Mouse (Mus musculus) limb, embryonic 13.5 days (tissue): ENCODE results near the gene Glis1. TPM values are rescaled to one million over a fixed set of nuclear protein-coding genes. Genes with fewer than 3 reads are reported as not detected.

Source experiments
- ATAC-seq: fragments of 200-750 bp; cut with Nextera tagmentation; 2 replicates; pipeline ENCODE4 v1.8.0; 2017; ENCODE audit warnings: low read depth, moderate number of reproducible peaks, moderate TSS enrichment; ENCODE audit not compliant: low FRiP score
- H3K27ac ChIP-seq: fragments of 300-500 bp; sonication (generic); 2 replicates; pipeline ENCODE4 v1.5.1; 2015; ENCODE audit warnings: inconsistent platforms, mild to moderate bottlenecking, moderate library complexity
- H3K27me3 ChIP-seq: fragments of 300-500 bp; sonication (generic); 2 replicates; pipeline ENCODE4 v1.6.1; 2015; ENCODE audit warnings: mild to moderate bottlenecking, inconsistent platforms
- H3K36me3 ChIP-seq: fragments of 300-500 bp; sonication (generic); 2 replicates; pipeline ENCODE4 v1.6.1; 2015; ENCODE audit warnings: inconsistent platforms, mild to moderate bottlenecking, moderate library complexity
- H3K4me1 ChIP-seq: fragments of 300-500 bp; sonication (generic); 2 replicates; pipeline ENCODE4 v1.6.1; 2015; ENCODE audit warnings: inconsistent platforms
- H3K4me2 ChIP-seq: fragments of 300-500 bp; sonication (generic); replicated peaks from 2 replicates; pipeline ENCODE4 v1.6.1; 2015; ENCODE audit warnings: inconsistent platforms, mild to moderate bottlenecking, moderate library complexity
- H3K4me3 ChIP-seq: fragments of 300-500 bp; sonication (generic); 2 replicates; pipeline ENCODE4 v1.5.1; 2015; ENCODE audit warnings: moderate library complexity, mild to moderate bottlenecking, inconsistent platforms
- H3K9ac ChIP-seq: fragments of 300-500 bp; sonication (generic); 2 replicates; pipeline ENCODE4 v1.6.1; 2015; ENCODE audit warnings: mild to moderate bottlenecking, inconsistent platforms
- H3K9me3 ChIP-seq: fragments of 300-500 bp; sonication (generic); 2 replicates; pipeline ENCODE4 v1.6.1; 2016; ENCODE audit warnings: inconsistent platforms
- WGBS: fragments of 180-500 bp; shearing (Covaris S2); methylation state at CpG from one replicate; pipeline ENCODE4 v1.1.7; 2015; 5-methylcytosine and 5-hydroxymethylcytosine counted together
- polyA plus RNA-seq: library from polyadenylated mRNA; unstranded; fragments of >200 nt; fragmentation: Nextera tagmentation; extraction: Ambion mirVana; gene quantifications from 2 replicates; pipeline ENCODE4 v1.2.1, GENCODE M21; 2015

Glis1 gene
- polyA plus RNA-seq, 1 experiment from 2014 or later, result 10.9 TPM

GRCm38 (mm10) chr4:107453141-107453984 lies 19.0 kb downstream of the Glis1 start:
- peaks cover 33% of the 10 kb centered on the region for H3K27me3 ChIP-seq
- H3K9me3 ChIP-seq, result no peaks in the 10 kb centered on the region
- H3K4me1 ChIP-seq, result peaks cover 37% of the 10 kb centered on the region
- 61% methylated on average over 16 of the region's 16 CpGs for WGBS
- H3K9ac ChIP-seq, result peak overlapping the region; percentile 31; the same call in 1 of the 2 replicates
- no peak overlapping the region for H3K27ac ChIP-seq
- ATAC-seq, result peak; percentile 20; the same call in 1 of the 2 replicates
- no peak overlapping the region for H3K4me2 ChIP-seq
- H3K4me3 ChIP-seq, result no peak overlapping the region
- no peaks in the 10 kb centered on the region for H3K36me3 ChIP-seq

- ATAC-seq, result peak; percentile 64
- peak overlapping the region; percentile 62 for H3K4me2 ChIP-seq
- no peaks in the 10 kb centered on the region for H3K36me3 ChIP-seq
- WGBS, result 14% methylated on average over 12 of the region's 12 CpGs
- H3K4me1 ChIP-seq, result peaks cover 60% of the 10 kb centered on the region
- peaks cover 51% of the 10 kb centered on the region for H3K27me3 ChIP-seq
- H3K9ac ChIP-seq, result peak overlapping the region; percentile 31; the same call in 1 of the 2 replicates
- H3K9me3 ChIP-seq, result no peaks in the 10 kb centered on the region
- peak overlapping the region; percentile 24 for H3K4me3 ChIP-seq
- H3K27ac ChIP-seq, result peak overlapping the region; percentile 44; the same call in 1 of the 2 replicates
Observed at GRCm38 (mm10) chr4:107457602-107458001, 23.2 kb downstream of the Glis1 start.

GRCm38 (mm10) chr4:107458907-107459306 lies 24.5 kb downstream of the Glis1 start:
- peaks cover 49% of the 10 kb centered on the region for H3K27me3 ChIP-seq
- no peak overlapping the region for H3K4me3 ChIP-seq
- no peak for ATAC-seq
- H3K9me3 ChIP-seq, result no peaks in the 10 kb centered on the region
- WGBS, result 77% methylated on average over 17 of the region's 17 CpGs
- no peak overlapping the region for H3K4me2 ChIP-seq
- no peak overlapping the region for H3K9ac ChIP-seq
- H3K4me1 ChIP-seq, result peaks cover 57% of the 10 kb centered on the region
- no peak overlapping the region for H3K27ac ChIP-seq
- no peaks in the 10 kb centered on the region for H3K36me3 ChIP-seq

GRCm38 (mm10) chr4:107459461-107459860 lies 25.1 kb downstream of the Glis1 start:
- WGBS, result 77% methylated on average over 2 of the region's 2 CpGs
- H3K4me3 ChIP-seq, result no peak overlapping the region
- H3K4me1 ChIP-seq, result peaks cover 63% of the 10 kb centered on the region
- peaks cover 54% of the 10 kb centered on the region for H3K27me3 ChIP-seq
- no peak for ATAC-seq
- H3K4me2 ChIP-seq, result no peak overlapping the region
- no peak overlapping the region for H3K27ac ChIP-seq
- H3K9me3 ChIP-seq, result no peaks in the 10 kb centered on the region
- H3K36me3 ChIP-seq, result no peaks in the 10 kb centered on the region
- H3K9ac ChIP-seq, result no peak overlapping the region

- Histone ChIP-seq H3K27ac (0 out of 2 replicates have a peak overlapping the region, but pooled peaks have one; percentile 33), H3K4me3 (no peak overlapping the region), H3K4me1 (peaks cover 63% of the 10 kb centered on the region), H3K9me3 (no peaks in the 10 kb centered on the region), H3K27me3 (peaks cover 57% of the 10 kb centered on the region), H3K4me2 (no peak overlapping the region), H3K36me3 (no peaks in the 10 kb centered on the region), H3K9ac (no peak overlapping the region)
- 22% methylated on average over 11 of the region's 11 CpGs for WGBS
- no peak for ATAC-seq
Observed at GRCm38 (mm10) chr4:107460468-107460867, 26.1 kb downstream of the Glis1 start.

- no peaks in the 10 kb centered on the region for H3K9me3 ChIP-seq
- peaks cover 45% of the 10 kb centered on the region for H3K4me1 ChIP-seq
- H3K9ac ChIP-seq, result no peak overlapping the region
- H3K4me3 ChIP-seq, result no peak overlapping the region
- no peak for ATAC-seq
- peaks cover 71% of the 10 kb centered on the region for H3K27me3 ChIP-seq
- no peak overlapping the region for H3K27ac ChIP-seq
- WGBS, result 74% methylated on average over 7 of the region's 7 CpGs
- no peak overlapping the region for H3K4me2 ChIP-seq
- no peaks in the 10 kb centered on the region for H3K36me3 ChIP-seq
Observed at GRCm38 (mm10) chr4:107467831-107468230, 33.4 kb downstream of the Glis1 start.

GRCm38 (mm10) chr4:107468264-107468663 lies 33.9 kb downstream of the Glis1 start:
- Histone ChIP-seq H3K27me3 (peaks cover 75% of the 10 kb centered on the region), H3K9ac (no peak overlapping the region), H3K36me3 (no peaks in the 10 kb centered on the region), H3K4me3 (no peak overlapping the region), H3K9me3 (no peaks in the 10 kb centered on the region), H3K27ac (no peak overlapping the region), H3K4me2 (no peak overlapping the region), H3K4me1 (peaks cover 45% of the 10 kb centered on the region)
- peak; percentile 25; the same call in 1 of the 2 replicates for ATAC-seq
- WGBS, result 41% methylated on average over 13 of the region's 13 CpGs

- Histone ChIP-seq H3K9ac (no peak overlapping the region), H3K4me2 (no peak overlapping the region), H3K27me3 (peaks cover 76% of the 10 kb centered on the region), H3K9me3 (no peaks in the 10 kb centered on the region), H3K4me1 (peaks cover 41% of the 10 kb centered on the region), H3K27ac (no peak overlapping the region), H3K4me3 (no peak overlapping the region), H3K36me3 (no peaks in the 10 kb centered on the region)
- 71% methylated on average over 11 of the region's 11 CpGs for WGBS
- no peak for ATAC-seq
Observed at GRCm38 (mm10) chr4:107468768-107469167, 34.4 kb downstream of the Glis1 start.

GRCm38 (mm10) chr4:107476266-107476665 lies 41.9 kb downstream of the Glis1 start:
- WGBS, result 44% methylated on average over 11 of the region's 11 CpGs

GRCm38 (mm10) chr4:107479015-107479414 lies 44.6 kb downstream of the Glis1 start:
- Histone ChIP-seq H3K4me3 (no peak overlapping the region), H3K4me1 (peaks cover 22% of the 10 kb centered on the region), H3K36me3 (no peaks in the 10 kb centered on the region), H3K27me3 (peaks cover 41% of the 10 kb centered on the region), H3K27ac (no peak overlapping the region), H3K4me2 (no peak overlapping the region), H3K9ac (no peak overlapping the region), H3K9me3 (peaks cover 9% of the 10 kb centered on the region; the same call in 1 of the 2 replicates)
- ATAC-seq, result no peak
- 59% methylated on average over 5 of the region's 5 CpGs for WGBS

More at GRCm38 (mm10) chr4:107476266-107476665, 41.9 kb downstream of the Glis1 start:
- ATAC-seq, result peak; percentile 52
- Histone ChIP-seq H3K4me2 (0 out of 2 replicates have a peak overlapping the region, but pooled peaks have one; percentile 9), H3K27ac (peak overlapping the region; percentile 33; the same call in 1 of the 2 replicates), H3K4me3 (no peak overlapping the region), H3K36me3 (no peaks in the 10 kb centered on the region), H3K9ac (no peak overlapping the region), H3K27me3 (peaks cover 67% of the 10 kb centered on the region), H3K4me1 (peaks cover 23% of the 10 kb centered on the region), H3K9me3 (0 out of 2 replicates have a peak, but pooled peaks cover 3% of the 10 kb centered on the region)

- no peaks in the 10 kb centered on the region for H3K36me3 ChIP-seq
- peaks cover 21% of the 10 kb centered on the region for H3K4me1 ChIP-seq
- peaks cover 9% of the 10 kb centered on the region; the same call in 1 of the 2 replicates for H3K9me3 ChIP-seq
- no peak overlapping the region for H3K4me3 ChIP-seq
- 68% methylated on average over 2 of the region's 2 CpGs for WGBS
- H3K27ac ChIP-seq, result no peak overlapping the region
- H3K9ac ChIP-seq, result no peak overlapping the region
- peaks cover 29% of the 10 kb centered on the region for H3K27me3 ChIP-seq
- H3K4me2 ChIP-seq, result no peak overlapping the region
- no peak for ATAC-seq
Observed at GRCm38 (mm10) chr4:107482541-107482940, 48.1 kb downstream of the Glis1 start.

- Histone ChIP-seq H3K27ac (no peak overlapping the region), H3K9me3 (peaks cover 9% of the 10 kb centered on the region; the same call in 1 of the 2 replicates), H3K9ac (no peak overlapping the region), H3K27me3 (peaks cover 25% of the 10 kb centered on the region; the same call in 1 of the 2 replicates), H3K36me3 (no peaks in the 10 kb centered on the region), H3K4me1 (peaks cover 19% of the 10 kb centered on the region), H3K4me3 (no peak overlapping the region), H3K4me2 (no peak overlapping the region)
- ATAC-seq, result no peak
- WGBS, result 88% methylated on average over 20 of the region's 20 CpGs
Observed at GRCm38 (mm10) chr4:107483556-107484220, 49.3 kb downstream of the Glis1 start.
